Mouse (Mus musculus) thymus, adult 2 months (tissue): ENCODE measurements around the gene Man2b1.

Experiments
- CTCF ChIP-seq: fragments of 200-500 bp; IDR thresholded peaks from 2 replicates; pipeline ENCODE4 v1.5.1; 2012; ENCODE audit warnings: mild to moderate bottlenecking, control low read depth, low read length, moderate library complexity, borderline replicate concordance; ENCODE audit not compliant: control insufficient read depth, poor library complexity, insufficient read depth; ENCODE audit errors: extremely low read depth
- POLR2A ChIP-seq: fragments of 200-500 bp; IDR thresholded peaks from 2 replicates; pipeline ENCODE4 v1.6.1; 2012; ENCODE audit warnings: mild to moderate bottlenecking, low read length, control low read depth, moderate library complexity; ENCODE audit not compliant: control insufficient read depth, poor library complexity, insufficient read depth; ENCODE audit errors: extremely low read depth

DNA sequence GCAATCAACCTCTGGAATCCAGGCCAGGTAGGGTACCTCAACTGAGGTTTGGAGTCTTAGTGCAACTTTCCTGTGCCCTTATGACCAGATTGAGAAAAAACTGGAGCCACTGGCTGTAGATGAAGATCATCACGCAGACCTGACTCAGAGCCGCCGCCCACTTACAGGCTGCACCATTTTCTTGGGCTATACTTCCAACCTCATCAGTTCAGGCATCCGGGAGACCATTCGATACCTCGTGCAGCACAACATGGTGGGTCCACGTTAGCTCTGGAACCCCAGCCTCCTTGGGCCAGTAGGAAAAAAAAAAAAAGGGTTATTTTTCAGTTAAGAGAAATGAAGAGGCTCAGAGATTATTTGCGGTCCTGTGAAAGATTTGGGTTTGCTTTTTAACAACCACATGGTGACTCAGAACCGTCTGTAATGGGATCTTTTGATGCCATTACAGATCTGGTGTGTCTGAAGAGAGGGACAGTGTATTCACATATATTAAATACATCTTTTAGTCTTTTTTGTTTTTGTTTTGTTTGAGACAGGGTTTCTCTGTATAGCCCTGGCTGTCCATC lies 10.6 kb upstream of the Man2b1 start:
- TF ChIP-seq CTCF: no peak
- TF ChIP-seq POLR2A: no peak
